Mouse (Mus musculus): ENCODE measurements around the gene Zfp982. TPM values are rescaled to one million over a fixed set of nuclear protein-coding genes. Genes with fewer than 3 reads are reported as not detected.
"Not testable (repeated sequence)": the region's sequence is repeated elsewhere in the genome, so short reads cannot be mapped to it uniquely, and the experiment has no call there.

The Zfp982 gene
- polyA plus RNA-seq (2014; fragmentation: Nextera tagmentation; extraction: Ambion mirVana), result 8.7 and 10.6 TPM in 2 replicates

DNA sequence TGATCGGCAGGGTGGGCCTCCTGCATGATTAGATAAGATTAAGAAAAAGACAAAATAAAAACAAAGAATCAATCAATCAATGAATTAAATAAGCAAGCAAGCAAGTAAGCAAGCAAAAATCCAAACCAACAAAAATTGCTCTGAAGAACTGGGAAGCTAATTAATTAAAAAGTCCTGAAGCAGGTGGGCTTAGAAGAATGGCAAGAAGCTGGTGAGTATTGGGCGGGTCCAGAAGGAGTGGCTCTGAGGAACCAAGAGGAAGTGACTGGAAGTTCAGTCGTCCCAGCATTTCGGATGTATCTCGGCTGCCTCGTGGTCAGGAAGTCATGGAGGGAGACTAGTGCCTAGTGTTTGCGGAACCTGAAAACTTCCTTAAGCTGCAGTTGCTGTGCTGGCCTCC lies at the start of gene Zfp982:
Zfp982 (plus strand) TSS at position 301 of the 400 bp plus-strand sequence.
- not testable (repeated sequence) for DNase-seq (ENCODE audit: low spot score); H3K27me3 ChIP-seq (ENCODE audit: control insufficient read depth, insufficient read depth, low read length); H3K36me3 ChIP-seq (ENCODE audit: control insufficient read depth, insufficient read depth, low read length); H3K4me2 ChIP-seq (ENCODE audit: low read depth, low read length, severe bottlenecking); H3K4me3 ChIP-seq (ENCODE audit: low read depth, low read length); H3K27ac ChIP-seq (ENCODE audit: low read depth, low read length); H3K4me1 ChIP-seq (replicated peaks; ENCODE audit: control insufficient read depth, insufficient read depth, low read length); ATAC-seq (replicated peaks; ENCODE audit: low FRiP score); H3K9ac ChIP-seq (ENCODE audit: low read length)
- 90% methylated on average over 7 of the region's 7 CpGs for WGBS
- peaks cover 15% of the 10 kb centered on the region for H3K9me3 ChIP-seq (ENCODE audit: control insufficient read depth, low read length)

DNA sequence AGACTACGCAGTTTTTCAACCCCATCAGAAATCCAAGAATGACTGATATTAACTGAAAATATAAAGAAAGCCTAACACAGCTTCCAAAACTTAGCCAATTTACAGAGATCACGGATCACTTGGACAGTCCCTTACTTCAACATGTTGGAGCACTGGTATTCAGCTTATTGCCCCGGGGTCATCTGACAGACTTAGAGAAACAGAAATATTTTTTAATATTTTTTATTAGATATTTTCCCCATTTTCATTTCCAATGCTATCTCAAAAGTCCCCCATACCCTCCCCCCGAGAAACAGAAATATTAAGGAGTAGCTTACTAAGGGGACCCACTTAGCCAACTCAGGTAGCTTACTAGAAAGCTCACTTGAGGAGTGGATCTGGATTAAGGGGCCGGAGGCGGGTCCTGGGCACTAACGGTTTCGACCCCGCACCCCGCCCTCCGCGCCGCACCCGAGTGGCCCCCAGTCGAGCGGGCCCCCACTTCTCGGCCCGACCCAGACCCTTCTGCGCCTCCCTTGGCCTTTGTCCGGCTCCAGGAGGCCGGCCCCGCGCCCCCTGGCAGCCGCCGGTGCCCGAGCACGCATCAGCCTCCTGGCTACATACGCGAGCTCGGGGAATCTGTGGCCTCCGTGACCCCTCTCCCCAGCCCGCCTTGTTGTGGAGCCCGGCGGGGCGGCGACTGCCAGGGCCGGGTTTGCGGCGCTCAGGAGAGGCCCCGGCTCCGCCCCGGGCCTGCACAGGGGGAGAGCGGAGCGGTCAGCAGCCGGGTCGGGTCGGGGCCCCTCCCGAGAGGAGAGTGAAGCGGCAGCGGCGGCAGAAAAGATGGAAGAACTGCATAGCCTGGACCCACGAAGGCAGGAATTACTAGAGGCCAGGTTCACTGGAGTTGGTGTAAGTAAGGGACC lies 49.3 kb upstream of the Zfp982 start:
- peak; percentile 100 for ATAC-seq (replicated peaks; ENCODE audit: low FRiP score)
- WGBS, result 7% methylated on average over 52 of the region's 52 CpGs
- peak overlapping the region; percentile 83 for H3K4me2 ChIP-seq (ENCODE audit: low read depth, low read length, severe bottlenecking)
- peak overlapping the region; percentile 90 for H3K9ac ChIP-seq (ENCODE audit: low read length)
- DNase-seq (ENCODE audit: low spot score), result peak; percentile 86
- H3K9me3 ChIP-seq (ENCODE audit: control insufficient read depth, low read length); H3K27ac ChIP-seq (ENCODE audit: low read depth, low read length); H3K4me1 ChIP-seq (replicated peaks; ENCODE audit: control insufficient read depth, insufficient read depth, low read length); H3K27me3 ChIP-seq (ENCODE audit: control insufficient read depth, insufficient read depth, low read length); H3K36me3 ChIP-seq (ENCODE audit: control insufficient read depth, insufficient read depth, low read length): not testable (repeated sequence)
- H3K4me3 ChIP-seq (ENCODE audit: low read depth, low read length), result peak overlapping the region; percentile 42

DNA sequence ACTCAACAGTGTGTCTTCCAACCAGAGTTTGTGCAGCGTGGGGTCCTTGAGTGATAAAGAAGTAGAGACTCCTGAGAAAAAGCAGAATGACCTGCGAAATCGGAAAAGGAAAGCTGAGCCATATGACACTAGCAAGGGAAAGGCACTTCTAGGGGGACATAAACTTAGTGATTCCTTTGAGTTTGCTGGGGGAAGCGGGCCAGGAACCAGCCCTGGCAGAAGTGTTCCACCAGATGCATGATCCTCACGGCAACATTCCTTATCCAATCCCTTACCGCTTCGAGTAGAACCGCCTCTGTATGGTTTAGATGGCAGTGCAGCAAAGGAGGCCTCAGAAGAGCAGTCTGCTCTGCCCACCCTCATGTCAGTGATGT lies 48.7 kb upstream of the Zfp982 start:
- ATAC-seq (replicated peaks; ENCODE audit: low FRiP score); H3K36me3 ChIP-seq (ENCODE audit: control insufficient read depth, insufficient read depth, low read length); H3K27me3 ChIP-seq (ENCODE audit: control insufficient read depth, insufficient read depth, low read length); DNase-seq (ENCODE audit: low spot score); H3K27ac ChIP-seq (ENCODE audit: low read depth, low read length); H3K9me3 ChIP-seq (ENCODE audit: control insufficient read depth, low read length); H3K4me1 ChIP-seq (replicated peaks; ENCODE audit: control insufficient read depth, insufficient read depth, low read length): not testable (repeated sequence)
- Histone ChIP-seq H3K9ac (ENCODE audit: low read length) (peak overlapping the region; percentile 90), H3K4me2 (ENCODE audit: low read depth, low read length, severe bottlenecking) (peak overlapping the region; percentile 83), H3K4me3 (ENCODE audit: low read depth, low read length) (peak overlapping the region; percentile 42)
- WGBS, result 40% methylated on average over 8 of the region's 8 CpGs

GRCm38 (mm10) chr4:147445371-147445770 lies 46.8 kb upstream of the Zfp982 start:
- not testable (repeated sequence) for ATAC-seq (replicated peaks; ENCODE audit: low FRiP score); H3K9ac ChIP-seq (ENCODE audit: low read length); H3K27me3 ChIP-seq (ENCODE audit: control insufficient read depth, insufficient read depth, low read length); H3K9me3 ChIP-seq (ENCODE audit: control insufficient read depth, low read length); H3K27ac ChIP-seq (ENCODE audit: low read depth, low read length); DNase-seq (ENCODE audit: low spot score); H3K4me3 ChIP-seq (ENCODE audit: low read depth, low read length); H3K4me2 ChIP-seq (ENCODE audit: low read depth, low read length, severe bottlenecking); H3K4me1 ChIP-seq (replicated peaks; ENCODE audit: control insufficient read depth, insufficient read depth, low read length); H3K36me3 ChIP-seq (ENCODE audit: control insufficient read depth, insufficient read depth, low read length)

GRCm38 (mm10) chr4:147448358-147448757 lies 43.9 kb upstream of the Zfp982 start:
- DNase-seq (ENCODE audit: low spot score) (no peak), ATAC-seq (replicated peaks; ENCODE audit: low FRiP score) (no peak)
- H3K9me3 ChIP-seq (ENCODE audit: control insufficient read depth, low read length), result peaks cover 7% of the 10 kb centered on the region; the same call in 1 of the 2 replicates
- H3K36me3 ChIP-seq (ENCODE audit: control insufficient read depth, insufficient read depth, low read length), result no peaks in the 10 kb centered on the region
- H3K4me2 ChIP-seq (ENCODE audit: low read depth, low read length, severe bottlenecking), result no peak overlapping the region
- no peak overlapping the region for H3K9ac ChIP-seq (ENCODE audit: low read length)
- H3K4me1 ChIP-seq (replicated peaks; ENCODE audit: control insufficient read depth, insufficient read depth, low read length), result no peaks in the 10 kb centered on the region
- H3K27me3 ChIP-seq (ENCODE audit: control insufficient read depth, insufficient read depth, low read length), result no peaks in the 10 kb centered on the region
- WGBS, result 74% methylated on average over 2 of the region's 2 CpGs
- H3K27ac ChIP-seq (ENCODE audit: low read depth, low read length), result no peak overlapping the region
- no peak overlapping the region for H3K4me3 ChIP-seq (ENCODE audit: low read depth, low read length)

DNA sequence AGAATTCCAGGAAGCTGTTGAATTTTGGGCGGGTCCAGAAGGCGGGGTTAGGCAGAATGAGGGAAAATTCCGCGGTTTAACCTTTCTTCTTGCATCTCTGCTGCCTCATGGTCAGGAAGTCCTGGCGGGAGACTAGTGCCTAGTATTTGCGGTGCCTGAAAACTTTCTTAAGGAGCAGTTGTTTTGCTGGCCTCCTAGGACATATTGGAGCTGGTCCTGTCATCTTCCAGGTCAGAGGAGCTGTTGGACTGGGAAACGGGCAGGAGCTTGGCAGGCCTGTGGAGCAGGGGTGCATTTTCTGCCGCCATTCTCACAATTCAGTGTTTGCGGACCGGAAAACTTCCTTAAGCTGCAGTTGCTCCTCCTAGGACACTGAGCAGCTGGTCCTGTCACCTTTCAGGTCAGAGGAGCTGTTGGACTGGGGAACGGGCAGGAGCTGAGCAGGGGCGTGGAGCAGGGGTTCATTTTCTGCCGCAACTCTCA lies 43.1 kb upstream of the Zfp982 start:
- Histone ChIP-seq H3K9ac (ENCODE audit: low read length) (0 out of 2 replicates have a peak overlapping the region, but pooled peaks have one; percentile 39), H3K9me3 (ENCODE audit: control insufficient read depth, low read length) (peaks cover 7% of the 10 kb centered on the region; the same call in 1 of the 2 replicates), H3K4me2 (ENCODE audit: low read depth, low read length, severe bottlenecking) (peak overlapping the region; percentile 38), H3K4me1 (replicated peaks; ENCODE audit: control insufficient read depth, insufficient read depth, low read length) (no peaks in the 10 kb centered on the region), H3K4me3 (ENCODE audit: low read depth, low read length) (peak overlapping the region; percentile 25), H3K36me3 (ENCODE audit: control insufficient read depth, insufficient read depth, low read length) (no peaks in the 10 kb centered on the region), H3K27ac (ENCODE audit: low read depth, low read length) (no peak overlapping the region), H3K27me3 (ENCODE audit: control insufficient read depth, insufficient read depth, low read length) (no peaks in the 10 kb centered on the region)
- DNase-seq (ENCODE audit: low spot score) (peak; percentile 53), ATAC-seq (replicated peaks; ENCODE audit: low FRiP score) (peak; percentile 46; the same call in 1 of the 2 replicates)
- WGBS, result 37% methylated on average over 13 of the region's 13 CpGs

- ATAC-seq (replicated peaks; ENCODE audit: low FRiP score); H3K4me2 ChIP-seq (ENCODE audit: low read depth, low read length, severe bottlenecking); H3K4me1 ChIP-seq (replicated peaks; ENCODE audit: control insufficient read depth, insufficient read depth, low read length); H3K9ac ChIP-seq (ENCODE audit: low read length); DNase-seq (ENCODE audit: low spot score); H3K27me3 ChIP-seq (ENCODE audit: control insufficient read depth, insufficient read depth, low read length); H3K4me3 ChIP-seq (ENCODE audit: low read depth, low read length); H3K9me3 ChIP-seq (ENCODE audit: control insufficient read depth, low read length); H3K36me3 ChIP-seq (ENCODE audit: control insufficient read depth, insufficient read depth, low read length); H3K27ac ChIP-seq (ENCODE audit: low read depth, low read length): not testable (repeated sequence)
- WGBS, result 76% methylated on average over 2 of the region's 2 CpGs
Observed at GRCm38 (mm10) chr4:147449986-147450385, 42.2 kb upstream of the Zfp982 start.

DNA sequence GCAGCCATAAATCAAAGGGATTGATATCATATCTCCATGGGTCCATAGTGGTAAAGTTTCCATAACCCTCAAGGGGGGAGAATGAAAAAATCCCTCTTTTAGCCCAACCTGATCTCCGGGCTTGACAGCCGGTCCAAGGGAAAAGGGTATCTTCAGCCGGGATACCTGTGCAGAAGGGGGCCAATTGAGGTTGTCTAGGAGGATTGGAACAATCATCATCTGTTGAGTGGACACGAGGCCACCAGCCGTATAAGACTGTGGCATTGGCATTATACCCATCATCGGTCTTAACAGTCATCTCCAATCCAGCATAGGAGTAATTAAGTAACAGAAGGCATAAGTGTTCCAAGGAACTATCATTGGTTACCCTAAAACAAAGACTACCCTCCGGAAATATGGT lies 25.0 kb upstream of the Zfp982 start:
- not testable (repeated sequence) for H3K4me3 ChIP-seq (ENCODE audit: low read depth, low read length); H3K4me1 ChIP-seq (replicated peaks; ENCODE audit: control insufficient read depth, insufficient read depth, low read length); H3K4me2 ChIP-seq (ENCODE audit: low read depth, low read length, severe bottlenecking); H3K9ac ChIP-seq (ENCODE audit: low read length); H3K36me3 ChIP-seq (ENCODE audit: control insufficient read depth, insufficient read depth, low read length); H3K27ac ChIP-seq (ENCODE audit: low read depth, low read length); H3K27me3 ChIP-seq (ENCODE audit: control insufficient read depth, insufficient read depth, low read length); DNase-seq (ENCODE audit: low spot score); ATAC-seq (replicated peaks; ENCODE audit: low FRiP score)
- H3K9me3 ChIP-seq (ENCODE audit: control insufficient read depth, low read length), result peaks cover 19% of the 10 kb centered on the region
- 91% methylated on average over 7 of the region's 7 CpGs for WGBS

All from forebrain, embryonic 11.5 days (tissue).